Mouse (Mus musculus) embryonic facial prominence, embryonic 11.5 days (tissue): Measurements from ENCODE around the gene Gm17545. TPM values are rescaled to one million over a fixed set of nuclear protein-coding genes. Genes with fewer than 3 reads are reported as not detected.
"Not testable (repeated sequence)": the region's sequence is repeated elsewhere in the genome, so short reads cannot be mapped to it uniquely, and the experiment has no call there.

Experiments used
- ATAC-seq: fragments of 200-750 bp; cut with Nextera tagmentation; replicated peaks from 2 replicates; pipeline ENCODE4 v1.8.0; 2017; ENCODE audit warnings: low read depth; ENCODE audit not compliant: insufficient number of reproducible peaks, low FRiP score, low TSS enrichment
- DNase-seq: peaks from one replicate; pipeline ENCODE4 v3.0.0-alpha.2; 2015; ENCODE audit warnings: low spot score
- H3K27ac ChIP-seq: fragments of 300-500 bp; sonication (generic); replicated peaks from 2 replicates; pipeline ENCODE4 v1.5.1; 2014; ENCODE audit warnings: mild to moderate bottlenecking, low read depth, low read length, control low read depth
- H3K27me3 ChIP-seq: fragments of 300-500 bp; sonication (generic); 2 replicates; pipeline ENCODE4 v1.6.1; 2014; ENCODE audit warnings: mild to moderate bottlenecking, low read length, moderate library complexity, mixed read lengths; ENCODE audit not compliant: control insufficient read depth, insufficient read depth
- H3K36me3 ChIP-seq: fragments of 300-500 bp; sonication (generic); replicated peaks from 2 replicates; pipeline ENCODE4 v1.6.1; 2014; ENCODE audit warnings: low read depth, mild to moderate bottlenecking, low read length, moderate library complexity, mixed read lengths; ENCODE audit not compliant: control insufficient read depth, insufficient read depth
- H3K4me1 ChIP-seq: fragments of 300-500 bp; sonication (generic); 2 replicates; pipeline ENCODE4 v1.6.1; 2014; ENCODE audit warnings: low read length, mixed read lengths; ENCODE audit not compliant: control insufficient read depth, insufficient read depth
- H3K4me2 ChIP-seq: fragments of 300-500 bp; sonication (generic); 2 replicates; pipeline ENCODE4 v1.6.1; 2014; ENCODE audit warnings: low read depth, mild to moderate bottlenecking, control low read depth, low read length, moderate library complexity
- H3K4me3 ChIP-seq: fragments of 300-500 bp; sonication (generic); 2 replicates; pipeline ENCODE4 v1.5.1; 2014; ENCODE audit warnings: low read depth, low read length, control low read depth
- H3K9ac ChIP-seq: fragments of 300-500 bp; sonication (generic); replicated peaks from 2 replicates; pipeline ENCODE4 v1.6.1; 2014; ENCODE audit warnings: mild to moderate bottlenecking, control low read depth, low read length
- H3K9me3 ChIP-seq: fragments of 300-500 bp; sonication (generic); replicated peaks from 2 replicates; pipeline ENCODE4 v1.6.1; 2016; ENCODE audit warnings: mild to moderate bottlenecking, low read length, inconsistent platforms, mixed read lengths; ENCODE audit not compliant: control insufficient read depth
- WGBS: fragments of 180-500 bp; shearing (Covaris S2); extraction: QIAGEN DNeasy Blood & Tissue Kit; methylation state at CpG from one replicate; pipeline ENCODE4 v1.1.7; 2014; 5-methylcytosine and 5-hydroxymethylcytosine counted together
- polyA plus RNA-seq: library from polyadenylated mRNA; unstranded; fragments of >200 nt; fragmentation: Nextera tagmentation; extraction: Ambion mirVana; gene quantifications from 2 replicates; pipeline ENCODE4 v1.2.1, GENCODE M21; 2014

Gm17545 gene
- not detected in 2 replicates for polyA plus RNA-seq

GRCm38 (mm10) chr9:22453990-22454389 is at the start of gene Gm17545:
Gene Gm17545 (plus strand): TSS chr9:22454290.
- H3K36me3 ChIP-seq = not testable (repeated sequence)

DNA sequence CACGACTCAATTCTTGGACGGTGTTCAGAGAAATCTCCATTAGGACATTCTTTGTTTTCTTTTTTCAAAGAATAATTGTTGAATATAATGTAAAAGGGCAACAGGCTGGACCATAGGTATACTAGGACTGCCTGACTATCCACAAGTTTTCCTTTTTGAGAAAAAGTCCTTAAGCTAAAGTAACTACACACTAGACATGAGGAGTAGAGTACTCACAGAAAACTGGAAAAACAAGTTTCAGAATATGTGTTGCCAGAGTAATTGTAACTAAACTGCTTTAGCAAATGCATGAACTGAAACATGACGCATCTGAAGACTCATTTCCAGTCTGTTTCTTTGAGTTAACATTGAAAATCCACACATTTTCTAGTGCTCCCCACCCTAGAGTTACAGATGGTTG is 48.7 kb upstream of the Gm17545 start:
- Histone ChIP-seq H3K4me1 (no peaks in the 10 kb centered on the region), H3K4me3 (no peak overlapping the region), H3K36me3 (no peaks in the 10 kb centered on the region), H3K27ac (no peak overlapping the region), H3K27me3 (no peaks in the 10 kb centered on the region), H3K9me3 (no peaks in the 10 kb centered on the region), H3K9ac (no peak overlapping the region), H3K4me2 (no peak overlapping the region)
- ATAC-seq (no peak), DNase-seq (no peak)
- WGBS = 78% methylated on average over 3 of the region's 3 CpGs

More at GRCm38 (mm10) chr9:22453990-22454389, at the start of gene Gm17545:
- ATAC-seq, DNase-seq, H3K27ac ChIP-seq, H3K4me1 ChIP-seq, H3K9ac ChIP-seq, H3K4me3 ChIP-seq, H3K27me3 ChIP-seq, H3K4me2 ChIP-seq, H3K9me3 ChIP-seq: not testable (repeated sequence)
- 90% methylated on average over 8 of the region's 8 CpGs for WGBS

DNA sequence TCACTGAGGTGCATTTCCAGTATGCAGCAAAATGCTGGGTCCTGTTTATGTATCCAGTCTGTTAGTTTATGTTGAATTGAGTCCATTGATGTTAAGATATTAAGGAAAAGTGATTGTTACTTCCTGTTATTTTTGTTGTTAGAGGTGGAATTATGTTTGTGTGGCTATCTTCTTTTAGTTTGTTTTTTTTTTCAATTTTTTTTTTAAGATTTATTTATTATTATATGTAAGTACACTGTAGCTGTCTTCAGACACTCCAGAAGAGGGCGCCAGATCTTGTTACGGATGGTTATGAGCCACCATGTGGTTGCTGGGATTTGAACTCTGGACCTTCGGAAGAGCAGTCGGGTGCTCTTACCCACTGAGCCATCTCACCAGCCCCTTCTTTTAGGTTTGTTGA is 46.5 kb upstream of the Gm17545 start:
- not testable (repeated sequence) for H3K4me3 ChIP-seq, H3K36me3 ChIP-seq, H3K4me1 ChIP-seq, H3K27me3 ChIP-seq, ATAC-seq, H3K27ac ChIP-seq, H3K4me2 ChIP-seq, H3K9ac ChIP-seq, DNase-seq, H3K9me3 ChIP-seq
- 91% methylated on average over 2 of the region's 4 CpGs for WGBS

- not testable (repeated sequence) for H3K27me3 ChIP-seq, H3K27ac ChIP-seq, H3K4me2 ChIP-seq, H3K4me1 ChIP-seq, H3K9ac ChIP-seq, ATAC-seq, H3K36me3 ChIP-seq, H3K4me3 ChIP-seq, H3K9me3 ChIP-seq
- DNase-seq = peak; percentile 20
- WGBS = 28% methylated on average over 4 of the region's 4 CpGs
These were observed 45.7 kb upstream of the Gm17545 start for GRCm38 (mm10) chr9:22408344-22408743.

DNA sequence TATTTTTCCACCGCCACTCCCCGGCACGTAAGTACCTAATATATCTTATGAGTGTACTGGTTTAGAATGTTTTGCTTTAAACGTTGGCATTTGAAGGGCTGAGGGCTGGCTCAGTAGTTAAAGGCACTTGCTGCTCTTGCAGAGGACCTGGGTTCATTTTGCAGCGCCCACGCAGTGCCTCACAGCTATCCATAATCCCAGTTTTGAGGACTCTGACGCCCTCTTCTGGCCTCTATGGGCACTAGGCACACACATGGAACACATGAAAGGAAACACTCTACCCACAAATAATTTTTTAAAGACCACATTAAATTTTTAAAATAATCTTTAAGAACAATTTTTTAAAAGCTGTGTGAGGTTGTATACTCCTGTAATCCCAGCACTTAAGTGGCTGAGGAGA is 44.6 kb upstream of the Gm17545 start:
- Histone ChIP-seq H3K36me3 (no peaks in the 10 kb centered on the region), H3K9me3 (no peaks in the 10 kb centered on the region), H3K27me3 (no peaks in the 10 kb centered on the region), H3K4me2 (no peak overlapping the region), H3K9ac (no peak overlapping the region), H3K27ac (no peak overlapping the region), H3K4me1 (no peaks in the 10 kb centered on the region), H3K4me3 (no peak overlapping the region)
- DNase-seq = no peak
- no peak for ATAC-seq
- 76% methylated on average over 7 of the region's 7 CpGs for WGBS

GRCm38 (mm10) chr9:22411002-22411857 is 42.9 kb upstream of the Gm17545 start, which contains the start of gene 9530077C05Rik:
Gene 9530077C05Rik (plus strand): TSS chr9:22411513.
- no peaks in the 10 kb centered on the region for H3K4me1 ChIP-seq
- DNase-seq (peak; percentile 98), ATAC-seq (peak; percentile 97)
- no peaks in the 10 kb centered on the region for H3K9me3 ChIP-seq
- no peaks in the 10 kb centered on the region for H3K27me3 ChIP-seq
- WGBS = 1% methylated on average over 42 of the region's 43 CpGs
- H3K9ac ChIP-seq = peak within 1 kb of the TSS; percentile 61
- H3K27ac ChIP-seq = no peak within 1 kb of the TSS
- peak within 1 kb of the TSS; percentile 66 for H3K4me2 ChIP-seq
- H3K36me3 ChIP-seq = no peaks in the 10 kb centered on the region
- peak within 1 kb of the TSS; percentile 46 for H3K4me3 ChIP-seq

GRCm38 (mm10) chr9:22416187-22416586 is 37.9 kb upstream of the Gm17545 start:
- no peak for DNase-seq
- 75% methylated on average over 3 of the region's 3 CpGs for WGBS

GRCm38 (mm10) chr9:22417547-22417946 is 36.5 kb upstream of the Gm17545 start:
- H3K4me3 ChIP-seq = no peak overlapping the region
- no peak overlapping the region for H3K27ac ChIP-seq
- H3K9me3 ChIP-seq = no peaks in the 10 kb centered on the region
- H3K4me1 ChIP-seq = no peaks in the 10 kb centered on the region
- H3K4me2 ChIP-seq = no peak overlapping the region
- H3K27me3 ChIP-seq = no peaks in the 10 kb centered on the region
- no peak overlapping the region for H3K9ac ChIP-seq
- WGBS = 56% methylated on average over 6 of the region's 6 CpGs
- DNase-seq (no peak), ATAC-seq (no peak)
- no peaks in the 10 kb centered on the region for H3K36me3 ChIP-seq

More at GRCm38 (mm10) chr9:22416187-22416586, 37.9 kb upstream of the Gm17545 start:
- ATAC-seq = no peak
- no peaks in the 10 kb centered on the region for H3K9me3 ChIP-seq
- no peak overlapping the region for H3K4me2 ChIP-seq
- H3K4me1 ChIP-seq = no peaks in the 10 kb centered on the region
- no peaks in the 10 kb centered on the region for H3K27me3 ChIP-seq
- no peak overlapping the region for H3K9ac ChIP-seq
- no peak overlapping the region for H3K4me3 ChIP-seq
- H3K36me3 ChIP-seq = no peaks in the 10 kb centered on the region
- H3K27ac ChIP-seq = no peak overlapping the region
